Mouse (Mus musculus): ENCODE data around the gene Sncg. TPM values are rescaled to one million over a fixed set of nuclear protein-coding genes. Genes with fewer than 3 reads are reported as not detected.
"Not testable (repeated sequence)": the region's sequence is repeated elsewhere in the genome, so short reads cannot be mapped to it uniquely, and the experiment has no call there.

Gene Sncg
- polyA plus RNA-seq, 1 experiment from 2014 or later, result 0.34 TPM

DNA sequence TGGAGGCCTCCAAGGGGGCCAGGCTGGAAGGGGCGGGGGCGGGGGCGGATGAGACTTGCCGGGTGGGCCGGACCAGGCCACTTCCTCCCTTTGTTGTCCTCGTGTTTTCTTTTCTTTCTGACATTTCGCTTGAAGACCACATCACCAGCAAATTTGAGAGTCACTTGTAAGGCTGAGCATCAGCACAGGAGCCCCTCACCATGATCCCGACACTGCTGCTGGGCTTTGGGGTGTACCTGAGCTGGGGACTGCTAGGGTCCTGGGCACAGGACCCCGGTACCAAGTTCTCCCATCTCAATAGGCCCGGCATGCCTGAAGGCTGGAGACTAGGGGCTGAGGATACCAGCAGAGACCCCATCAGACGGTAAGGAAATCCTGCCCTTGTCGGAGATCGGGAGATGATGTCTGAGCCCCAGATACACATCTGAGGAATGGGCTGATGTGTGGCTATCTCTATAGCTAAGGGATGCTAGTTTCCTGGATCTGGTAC, 871 bp upstream of the Sncg start, which contains the start of gene Mmrn2:
Mmrn2 (plus strand) TSS at position 51 of the 490 bp plus-strand sequence.
- 45% methylated on average over 13 of the region's 13 CpGs for WGBS (ENCODE audit: insufficient replicate concordance)

GRCm38 (mm10) chr14:34373581-34373980, 1.0 kb downstream of the Sncg start:
- WGBS (ENCODE audit: insufficient replicate concordance), result 64% methylated on average over 6 of the region's 6 CpGs
- Histone ChIP-seq H3K9ac (replicated peaks) (no peak overlapping the region), H3K36me3 (replicated peaks; ENCODE audit: insufficient read depth, low read length) (no peaks in the 10 kb centered on the region), H3K9me3 (ENCODE audit: low read length) (no peaks in the 10 kb centered on the region), H3K27ac (ENCODE audit: low read depth) (no peak overlapping the region), H3K4me1 (ENCODE audit: insufficient read depth) (no peaks in the 10 kb centered on the region), H3K27me3 (ENCODE audit: insufficient read depth, low read length) (no peaks in the 10 kb centered on the region), H3K4me2 (ENCODE audit: low read depth, low read length) (no peak overlapping the region), H3K4me3 (ENCODE audit: low read depth, low read length) (no peak overlapping the region)
- no peak for ATAC-seq
- no peak for TF ChIP-seq CTCF (IDR thresholded peaks at IDR 0.05; ENCODE audit: low read depth)
- TF ChIP-seq EP300 (IDR thresholded peaks at IDR 0.05; ENCODE audit: low read depth), result no peak
- no peak for DNase-seq

More for the DNA sequence above, 871 bp upstream of the Sncg start, which contains the start of gene Mmrn2:
- no peak for TF ChIP-seq EP300 (IDR thresholded peaks at IDR 0.05; ENCODE audit: low read depth)
- TF ChIP-seq CTCF (IDR thresholded peaks at IDR 0.05; ENCODE audit: low read depth), result no peak
- Histone ChIP-seq H3K9me3 (ENCODE audit: low read length) (no peaks in the 10 kb centered on the region), H3K9ac (replicated peaks) (no peak within 1 kb of the TSS), H3K4me3 (ENCODE audit: low read depth, low read length) (peak within 1 kb of the TSS; percentile 17; the same call in 1 of the 2 replicates), H3K27me3 (ENCODE audit: insufficient read depth, low read length) (no peaks in the 10 kb centered on the region), H3K4me2 (ENCODE audit: low read depth, low read length) (peak within 1 kb of the TSS; percentile 33), H3K27ac (ENCODE audit: low read depth) (no peak within 1 kb of the TSS), H3K36me3 (replicated peaks; ENCODE audit: insufficient read depth, low read length) (no peaks in the 10 kb centered on the region), H3K4me1 (ENCODE audit: insufficient read depth) (no peaks in the 10 kb centered on the region)
- DNase-seq (no peak), ATAC-seq (no peak)

DNA sequence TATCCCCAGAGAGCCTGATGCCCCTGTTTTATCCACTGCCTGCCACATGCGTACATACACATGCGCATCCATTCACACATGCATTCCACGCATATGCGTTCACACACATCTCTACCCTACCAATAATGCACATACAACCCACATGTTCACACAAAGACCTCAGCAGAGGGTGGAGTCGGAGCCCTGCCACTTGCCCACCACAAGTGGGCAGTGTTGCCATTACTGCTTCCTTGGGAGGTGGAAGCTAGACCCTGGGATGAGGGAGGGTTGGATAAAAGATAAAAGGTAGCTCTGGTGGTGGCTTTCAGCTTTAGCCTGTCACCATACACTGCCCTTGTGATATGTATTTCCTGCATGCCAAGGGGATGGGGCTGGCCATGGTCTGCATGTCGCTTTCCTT, 1.9 kb downstream of the Sncg start:
- Histone ChIP-seq H3K9me3 (ENCODE audit: low read length) (no peaks in the 10 kb centered on the region), H3K4me2 (ENCODE audit: low read depth, low read length) (no peak overlapping the region), H3K27ac (ENCODE audit: low read depth) (no peak overlapping the region), H3K9ac (replicated peaks) (no peak overlapping the region), H3K36me3 (replicated peaks; ENCODE audit: insufficient read depth, low read length) (no peaks in the 10 kb centered on the region), H3K27me3 (ENCODE audit: insufficient read depth, low read length) (no peaks in the 10 kb centered on the region), H3K4me1 (ENCODE audit: insufficient read depth) (no peaks in the 10 kb centered on the region), H3K4me3 (ENCODE audit: low read depth, low read length) (no peak overlapping the region)
- WGBS (ENCODE audit: insufficient replicate concordance), result 80% methylated on average over 6 of the region's 6 CpGs
- no peak for TF ChIP-seq EP300 (IDR thresholded peaks at IDR 0.05; ENCODE audit: low read depth)
- peak; percentile 58 for TF ChIP-seq CTCF (IDR thresholded peaks at IDR 0.05; ENCODE audit: low read depth)
- DNase-seq, result no peak
- ATAC-seq, result no peak

GRCm38 (mm10) chr14:34371763-34372162, 2.8 kb downstream of the Sncg start:
- 49% methylated on average over 2 of the region's 2 CpGs for WGBS (ENCODE audit: insufficient replicate concordance)
- H3K9ac ChIP-seq (replicated peaks), result no peak overlapping the region
- H3K36me3 ChIP-seq (replicated peaks; ENCODE audit: insufficient read depth, low read length), result no peaks in the 10 kb centered on the region
- DNase-seq, result no peak
- H3K27ac ChIP-seq (ENCODE audit: low read depth), result no peak overlapping the region
- no peak overlapping the region for H3K4me2 ChIP-seq (ENCODE audit: low read depth, low read length)
- H3K4me1 ChIP-seq (ENCODE audit: insufficient read depth), result no peaks in the 10 kb centered on the region
- no peak for TF ChIP-seq EP300 (IDR thresholded peaks at IDR 0.05; ENCODE audit: low read depth)
- TF ChIP-seq CTCF (IDR thresholded peaks at IDR 0.05; ENCODE audit: low read depth), result no peak
- H3K4me3 ChIP-seq (ENCODE audit: low read depth, low read length), result no peak overlapping the region
- no peaks in the 10 kb centered on the region for H3K9me3 ChIP-seq (ENCODE audit: low read length)
- H3K27me3 ChIP-seq (ENCODE audit: insufficient read depth, low read length), result no peaks in the 10 kb centered on the region
- no peak for ATAC-seq

DNA sequence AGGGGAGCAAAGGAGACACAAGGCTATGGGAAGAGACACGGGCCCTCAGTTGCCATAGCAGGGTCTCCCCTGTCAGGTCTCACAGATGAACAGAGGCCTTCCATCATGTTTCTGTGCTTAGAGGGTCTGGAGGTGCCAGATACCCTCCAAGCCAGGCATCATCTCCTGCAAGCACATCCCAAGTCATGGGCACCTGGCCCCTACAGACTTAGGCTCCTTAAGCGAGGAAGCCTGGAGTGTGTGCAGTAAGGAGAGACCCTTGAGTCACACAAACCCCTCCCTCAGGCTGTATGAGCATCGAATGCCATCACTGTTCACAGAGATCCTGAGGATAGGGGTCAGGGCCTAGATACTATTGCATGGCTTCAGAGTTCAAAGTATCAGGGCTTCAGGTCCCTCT, 3.7 kb downstream of the Sncg start:
- 73% methylated on average over 3 of the region's 3 CpGs for WGBS (ENCODE audit: insufficient replicate concordance)
- Histone ChIP-seq H3K4me3 (ENCODE audit: low read depth, low read length) (no peak overlapping the region), H3K4me1 (ENCODE audit: insufficient read depth) (no peaks in the 10 kb centered on the region), H3K36me3 (replicated peaks; ENCODE audit: insufficient read depth, low read length) (no peaks in the 10 kb centered on the region), H3K9me3 (ENCODE audit: low read length) (no peaks in the 10 kb centered on the region), H3K4me2 (ENCODE audit: low read depth, low read length) (no peak overlapping the region), H3K27ac (ENCODE audit: low read depth) (no peak overlapping the region), H3K9ac (replicated peaks) (no peak overlapping the region), H3K27me3 (ENCODE audit: insufficient read depth, low read length) (no peaks in the 10 kb centered on the region)
- no peak for ATAC-seq
- TF ChIP-seq CTCF (IDR thresholded peaks at IDR 0.05; ENCODE audit: low read depth), result no peak
- TF ChIP-seq EP300 (IDR thresholded peaks at IDR 0.05; ENCODE audit: low read depth), result no peak
- no peak for DNase-seq

- Histone ChIP-seq H3K27ac (ENCODE audit: low read depth) (no peak overlapping the region), H3K27me3 (ENCODE audit: insufficient read depth, low read length) (no peaks in the 10 kb centered on the region), H3K4me2 (ENCODE audit: low read depth, low read length) (no peak overlapping the region), H3K4me1 (ENCODE audit: insufficient read depth) (no peaks in the 10 kb centered on the region), H3K36me3 (replicated peaks; ENCODE audit: insufficient read depth, low read length) (no peaks in the 10 kb centered on the region), H3K9me3 (ENCODE audit: low read length) (no peaks in the 10 kb centered on the region), H3K4me3 (ENCODE audit: low read depth, low read length) (no peak overlapping the region), H3K9ac (replicated peaks) (no peak overlapping the region)
- ATAC-seq (no peak), DNase-seq (no peak)
- 65% methylated on average over 3 of the region's 3 CpGs for WGBS (ENCODE audit: insufficient replicate concordance)
- TF ChIP-seq EP300 (IDR thresholded peaks at IDR 0.05; ENCODE audit: low read depth) (no peak), CTCF (IDR thresholded peaks at IDR 0.05; ENCODE audit: low read depth) (peak; percentile 31; the same call in 1 of the 2 replicates)
Observed at GRCm38 (mm10) chr14:34370203-34370602, 4.4 kb downstream of the Sncg start.

- TF ChIP-seq CTCF (IDR thresholded peaks at IDR 0.05; ENCODE audit: low read depth), result no peak
- no peak for TF ChIP-seq EP300 (IDR thresholded peaks at IDR 0.05; ENCODE audit: low read depth)
- no peak for ATAC-seq
Observed at GRCm38 (mm10) chr14:34365147-34365507, 9.5 kb downstream of the Sncg start.

GRCm38 (mm10) chr14:34364254-34365146, 10.1 kb downstream of the Sncg start:
- DNase-seq; ATAC-seq; H3K4me3 ChIP-seq (ENCODE audit: low read depth, low read length); H3K27ac ChIP-seq (ENCODE audit: low read depth); H3K36me3 ChIP-seq (replicated peaks; ENCODE audit: insufficient read depth, low read length); H3K9me3 ChIP-seq (ENCODE audit: low read length); H3K4me2 ChIP-seq (ENCODE audit: low read depth, low read length); H3K27me3 ChIP-seq (ENCODE audit: insufficient read depth, low read length); H3K9ac ChIP-seq (replicated peaks): not testable (repeated sequence)
- 80% methylated on average over 15 of the region's 15 CpGs for WGBS (ENCODE audit: insufficient replicate concordance)
- peaks cover 12% of the 10 kb centered on the region for H3K4me1 ChIP-seq (ENCODE audit: insufficient read depth)

More at GRCm38 (mm10) chr14:34365147-34365507, 9.5 kb downstream of the Sncg start:
- no peak overlapping the region for H3K27ac ChIP-seq (ENCODE audit: low read depth)
- no peaks in the 10 kb centered on the region for H3K9me3 ChIP-seq (ENCODE audit: low read length)
- WGBS (ENCODE audit: insufficient replicate concordance), result 87% methylated on average over 2 of the region's 2 CpGs
- H3K4me2 ChIP-seq (ENCODE audit: low read depth, low read length), result no peak overlapping the region
- H3K4me1 ChIP-seq (ENCODE audit: insufficient read depth), result peaks cover 12% of the 10 kb centered on the region
- no peaks in the 10 kb centered on the region for H3K36me3 ChIP-seq (replicated peaks; ENCODE audit: insufficient read depth, low read length)
- no peak for DNase-seq
- H3K9ac ChIP-seq (replicated peaks), result no peak overlapping the region
- no peak overlapping the region for H3K4me3 ChIP-seq (ENCODE audit: low read depth, low read length)
- no peaks in the 10 kb centered on the region for H3K27me3 ChIP-seq (ENCODE audit: insufficient read depth, low read length)
